Mouse (Mus musculus): ENCODE data around the gene Rheb. TPM values are rescaled to one million over a fixed set of nuclear protein-coding genes. Genes with fewer than 3 reads are reported as not detected.

Gene Rheb
- total and polyA plus RNA-seq, 3 experiments, result 17.0 to 64.1 (median 46.2) TPM

- TF ChIP-seq POLR2A (IDR thresholded peaks at IDR 0.05; ENCODE audit: low read depth, low read length) (no peak), MAFK (IDR thresholded peaks at IDR 0.05; ENCODE audit: insufficient replicate concordance, low read length) (no peak), TCF12 (IDR thresholded peaks at IDR 0.05; ENCODE audit: low read depth, low read length) (no peak), MEF2A (IDR thresholded peaks at IDR 0.05; ENCODE audit: borderline replicate concordance, low read depth, low read length) (no peak), IRF4 (IDR thresholded peaks at IDR 0.05; ENCODE audit: low read depth, low read length) (no peak), UBTF (IDR thresholded peaks at IDR 0.05; ENCODE audit: low read depth, low read length) (no peak), USF1 (IDR thresholded peaks at IDR 0.05; ENCODE audit: low read depth, low read length) (no peak), HCFC1 (IDR thresholded peaks at IDR 0.05; ENCODE audit: low read depth, low read length) (no peak), ZKSCAN1 (IDR thresholded peaks at IDR 0.05; ENCODE audit: borderline replicate concordance, low read depth, low read length) (no peak), MXI1 (IDR thresholded peaks at IDR 0.05; ENCODE audit: low read depth, low read length) (no peak), ETS1 (conservative IDR thresholded peaks at IDR 0.05; ENCODE audit: low read depth, low read length) (no peak), E2F4 (IDR thresholded peaks at IDR 0.05; ENCODE audit: insufficient replicate concordance, low read depth, low read length) (no peak), JUND (conservative IDR thresholded peaks at IDR 0.05; ENCODE audit: low read depth, low read length) (no peak), SIN3A (IDR thresholded peaks at IDR 0.05; ENCODE audit: low read length) (no peak), EP300 (IDR thresholded peaks at IDR 0.05; ENCODE audit: low read length) (no peak), MAZ (IDR thresholded peaks at IDR 0.05; ENCODE audit: low read depth, low read length) (no peak), MAX (IDR thresholded peaks at IDR 0.05; ENCODE audit: low read length) (no peak)
- peaks cover 9 to 60% of the 10 kb centered on the region in 2 experiments for H3K36me3 ChIP-seq (replicated peaks in 1 of 2; ENCODE audit: control insufficient read depth in 1 of 2, insufficient read depth in 1 of 2, low read length in 1 of 2)
- H3K9ac ChIP-seq (ENCODE audit: insufficient read depth, low read depth), result no peak overlapping the region
- peaks cover 0 to 8% of the 10 kb centered on the region in 2 experiments; a peak in 1 of 4 replicates for H3K4me1 ChIP-seq (ENCODE audit: control insufficient read depth in 1 of 2, insufficient read depth in 2 of 2)
- H3K4me3 ChIP-seq (replicated peaks in 1 of 3; ENCODE audit: low read depth in 2 of 3, low read length in 2 of 3, poor library complexity in 1 of 3), result no peak overlapping the region
- dilution Hi-C loops (cut with MboI; ENCODE audit: extremely low pct_ligation_motif_present, extremely low pct_unique_long_range_greater_than_20kb, low sequenced_read_pairs) (no loop called here), in situ Hi-C loops (cut with MboI; ENCODE audit: low pct_ligation_motif_present, low pct_unique_long_range_greater_than_20kb, low sequenced_read_pairs) (no loop called here)
- no peaks in the 10 kb centered on the region for H3K9me3 ChIP-seq (replicated peaks; ENCODE audit: low read length)
- no peak overlapping the region for H3K4me2 ChIP-seq (ENCODE audit: insufficient read depth, low read depth, poor library complexity, severe bottlenecking)
- H3K27ac ChIP-seq (ENCODE audit: insufficient read depth, low read depth), result no peak overlapping the region
- no peak for DNase-seq (ENCODE audit: extremely low read depth)
- H3K79me2 ChIP-seq (replicated peaks; ENCODE audit: control insufficient read depth, extremely low read depth, insufficient read depth, poor library complexity, severe bottlenecking), result no peaks in the 10 kb centered on the region
- H3K27me3 ChIP-seq (replicated peaks), result no peaks in the 10 kb centered on the region
Measured at GRCm38 (mm10) chr5:24878713-24879112, 36.3 kb upstream of the Rheb start.

- Histone ChIP-seq H3K9me3 (replicated peaks; ENCODE audit: low read length) (no peaks in the 10 kb centered on the region), H3K27ac (ENCODE audit: insufficient read depth, low read depth) (no peak overlapping the region), H3K4me3 (replicated peaks in 1 of 3; ENCODE audit: low read depth in 2 of 3, low read length in 2 of 3, poor library complexity in 1 of 3) (no peak overlapping the region), H3K9ac (ENCODE audit: insufficient read depth, low read depth) (no peak overlapping the region), H3K79me2 (replicated peaks; ENCODE audit: control insufficient read depth, extremely low read depth, insufficient read depth, poor library complexity, severe bottlenecking) (no peaks in the 10 kb centered on the region), H3K4me2 (ENCODE audit: insufficient read depth, low read depth, poor library complexity, severe bottlenecking) (no peak overlapping the region), H3K27me3 (replicated peaks) (no peaks in the 10 kb centered on the region), H3K36me3 (replicated peaks in 1 of 2; ENCODE audit: control insufficient read depth in 1 of 2, insufficient read depth in 1 of 2, low read length in 1 of 2) (peaks cover 9 to 57% of the 10 kb centered on the region in 2 experiments), H3K4me1 (ENCODE audit: control insufficient read depth in 1 of 2, insufficient read depth in 2 of 2) (peaks cover 0 to 8% of the 10 kb centered on the region in 2 experiments; a peak in 1 of 4 replicates)
- dilution Hi-C loops (cut with MboI; ENCODE audit: extremely low pct_ligation_motif_present, extremely low pct_unique_long_range_greater_than_20kb, low sequenced_read_pairs), result no loop called here
- in situ Hi-C loops (cut with MboI; ENCODE audit: low pct_ligation_motif_present, low pct_unique_long_range_greater_than_20kb, low sequenced_read_pairs), result no loop called here
- no peak for DNase-seq (ENCODE audit: extremely low read depth)
- TF ChIP-seq POLR2AphosphoS2 (IDR thresholded peaks at IDR 0.05; ENCODE audit: low read depth, low read length) (no peak), CHD2 (IDR thresholded peaks at IDR 0.05; ENCODE audit: low read length) (no peak), E2F4 (IDR thresholded peaks at IDR 0.05; ENCODE audit: insufficient replicate concordance, low read depth, low read length) (no peak), ETS1 (conservative IDR thresholded peaks at IDR 0.05; ENCODE audit: low read depth, low read length) (no peak)
Measured at GRCm38 (mm10) chr5:24877836-24878624, 35.6 kb upstream of the Rheb start.
